Mouse (Mus musculus) lung, postnatal 25 days (tissue): Measurements from ENCODE around the gene P3h4.

Experiments used
- DNase-seq: peaks from one replicate; pipeline ENCODE4 v3.0.0; 2022; ENCODE audit warnings: low spot score

The P3h4 gene

DNA sequence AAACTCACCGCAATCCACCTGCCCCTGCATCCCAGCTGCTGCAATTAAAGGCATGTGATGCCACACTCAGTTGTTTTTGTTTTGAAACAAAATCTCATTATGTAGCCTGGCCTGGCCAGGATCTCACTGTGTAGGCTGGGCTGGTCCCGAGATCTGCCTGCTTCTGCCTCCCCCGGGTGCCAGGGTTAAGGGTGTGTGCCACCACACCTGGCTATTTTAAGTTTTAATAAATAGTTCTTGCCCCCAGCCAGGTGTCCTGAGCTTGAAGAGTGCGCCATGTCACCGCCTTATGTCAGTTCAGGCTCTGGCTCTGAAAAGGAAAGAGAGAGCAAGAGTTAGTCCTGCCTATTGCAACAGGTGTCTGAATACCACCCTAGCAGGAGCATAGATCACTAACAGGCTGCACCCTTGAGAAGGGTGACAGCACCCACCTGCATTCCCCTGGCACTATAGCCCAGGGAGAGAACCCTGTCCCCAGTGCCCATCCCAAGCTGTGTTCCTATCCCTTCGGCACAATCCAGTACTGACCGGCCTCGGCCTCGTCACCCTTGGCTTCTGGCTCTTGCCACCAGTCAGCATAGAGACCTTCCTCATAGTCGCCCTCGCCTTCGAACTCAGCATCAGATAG, 5.7 kb downstream of the P3h4 start:
- DNase-seq: no peak

DNA sequence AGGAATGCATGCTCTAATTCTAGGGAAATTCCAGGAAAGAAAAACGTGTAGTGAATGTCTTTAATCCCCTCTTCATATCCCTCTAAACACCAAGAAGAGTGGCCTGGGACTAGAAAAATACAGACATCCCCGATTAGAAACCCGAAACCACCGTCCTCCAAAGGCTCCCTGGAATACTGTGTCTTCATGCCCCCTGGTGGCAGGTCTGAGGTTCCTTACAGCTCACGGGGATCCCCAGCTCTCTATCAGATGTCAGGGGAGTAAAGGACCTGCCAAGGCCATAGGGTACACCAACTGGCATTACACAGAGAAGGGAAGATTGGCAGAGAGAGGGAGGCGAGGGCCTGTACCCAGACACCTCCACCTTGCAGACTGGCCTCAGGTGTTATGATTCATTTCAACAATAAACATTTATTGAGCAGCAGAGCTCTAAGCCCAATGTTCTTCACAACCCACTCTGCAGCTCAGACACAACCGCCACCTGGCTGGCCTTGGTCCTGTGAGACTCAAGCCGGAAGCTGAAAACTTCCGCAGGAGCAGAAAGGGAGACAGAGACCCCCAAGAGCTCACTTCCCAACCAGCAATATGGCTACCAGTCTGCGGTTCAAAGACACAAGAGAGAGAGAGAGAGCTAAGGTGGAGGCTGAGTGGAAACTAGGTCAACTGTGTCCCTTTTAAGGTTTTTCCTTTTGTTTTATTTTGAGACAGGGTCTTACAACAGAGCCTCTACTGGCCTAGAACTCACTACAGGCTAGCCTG, 6.4 kb downstream of the P3h4 start:
- DNase-seq: peak; percentile 87

DNA sequence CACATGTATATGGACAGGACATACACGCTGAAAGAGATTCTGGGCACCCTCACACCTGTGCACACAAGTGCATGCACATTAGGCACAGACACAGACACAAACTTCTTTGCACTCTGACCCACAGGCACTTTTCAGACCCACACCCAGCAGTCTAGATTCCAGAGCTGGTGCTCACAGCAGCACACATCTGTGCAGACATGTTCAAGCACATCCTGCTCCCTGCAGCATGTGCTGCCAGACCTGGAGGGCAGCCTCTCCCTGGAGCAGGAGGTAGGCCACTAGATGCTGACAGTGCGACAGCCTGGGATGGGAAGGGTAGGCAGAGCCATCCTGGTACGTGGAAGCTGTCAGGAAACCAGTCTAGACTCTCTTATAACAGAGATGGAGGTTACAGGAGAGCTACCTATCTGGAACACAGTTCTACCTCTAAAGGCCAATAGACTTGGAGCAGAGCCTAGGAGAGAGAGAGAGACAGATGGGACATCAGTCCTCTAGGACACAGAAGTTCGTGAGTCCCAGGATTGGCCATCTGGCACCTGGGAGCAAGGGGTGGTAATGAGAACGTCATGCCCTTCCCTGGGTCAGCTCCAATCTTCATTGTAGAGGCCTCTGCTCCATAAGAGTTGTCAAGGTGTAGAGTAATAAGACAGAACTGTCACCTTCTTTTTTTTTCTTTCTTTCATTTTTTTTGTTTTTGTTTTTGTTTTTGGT, 7.5 kb downstream of the P3h4 start:
- DNase-seq: no peak

DNA sequence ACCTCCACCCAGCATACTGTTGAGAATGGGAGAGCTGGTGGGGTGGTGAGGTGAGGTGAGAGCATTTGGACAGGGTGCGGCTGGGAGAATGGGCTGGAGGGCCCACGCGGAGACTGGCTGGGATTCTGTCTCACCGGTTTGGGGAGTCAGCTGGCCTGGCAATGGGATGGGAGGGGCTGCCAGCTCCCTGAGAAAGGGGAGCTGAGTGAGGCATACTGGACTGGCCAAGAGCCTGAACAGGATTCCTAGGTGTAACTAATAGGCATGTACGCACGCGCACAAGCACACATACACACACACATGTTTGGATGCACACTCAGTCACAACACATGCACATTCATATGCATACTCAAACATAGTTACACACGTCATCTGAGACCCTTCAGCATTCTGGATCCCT, 8.4 kb downstream of the P3h4 start:
- DNase-seq: no peak

DNA sequence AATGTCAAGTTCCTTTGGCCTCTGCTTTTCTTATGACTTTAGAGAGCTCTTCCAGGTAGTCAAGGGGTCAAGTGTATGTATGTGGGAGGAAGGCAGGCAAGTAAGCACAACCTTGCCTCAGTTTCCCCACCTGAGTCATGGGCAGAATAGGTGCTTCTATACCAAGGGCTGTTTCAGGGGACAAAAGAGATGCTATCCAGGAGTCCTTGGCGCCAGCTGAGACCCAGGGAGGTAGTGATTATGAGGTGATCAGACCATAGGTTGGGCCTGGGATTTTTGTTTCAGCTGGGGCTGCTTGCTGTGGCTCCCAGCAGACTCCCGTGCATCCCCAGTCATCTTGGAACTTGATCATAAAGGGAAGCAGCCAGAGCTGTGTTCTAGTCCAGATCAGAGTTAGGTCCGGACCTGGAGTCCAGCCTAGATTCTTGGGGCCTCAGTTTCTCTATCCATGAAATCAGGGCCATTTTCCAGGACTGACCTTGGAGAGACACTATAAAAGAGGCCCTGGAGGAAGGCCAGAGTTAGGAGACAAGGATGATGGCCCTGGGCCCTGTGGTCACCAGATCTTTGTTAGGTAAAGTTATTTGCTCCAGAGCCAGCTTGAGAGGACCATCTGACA, 10.1 kb downstream of the P3h4 start:
- DNase-seq: no peak

DNA sequence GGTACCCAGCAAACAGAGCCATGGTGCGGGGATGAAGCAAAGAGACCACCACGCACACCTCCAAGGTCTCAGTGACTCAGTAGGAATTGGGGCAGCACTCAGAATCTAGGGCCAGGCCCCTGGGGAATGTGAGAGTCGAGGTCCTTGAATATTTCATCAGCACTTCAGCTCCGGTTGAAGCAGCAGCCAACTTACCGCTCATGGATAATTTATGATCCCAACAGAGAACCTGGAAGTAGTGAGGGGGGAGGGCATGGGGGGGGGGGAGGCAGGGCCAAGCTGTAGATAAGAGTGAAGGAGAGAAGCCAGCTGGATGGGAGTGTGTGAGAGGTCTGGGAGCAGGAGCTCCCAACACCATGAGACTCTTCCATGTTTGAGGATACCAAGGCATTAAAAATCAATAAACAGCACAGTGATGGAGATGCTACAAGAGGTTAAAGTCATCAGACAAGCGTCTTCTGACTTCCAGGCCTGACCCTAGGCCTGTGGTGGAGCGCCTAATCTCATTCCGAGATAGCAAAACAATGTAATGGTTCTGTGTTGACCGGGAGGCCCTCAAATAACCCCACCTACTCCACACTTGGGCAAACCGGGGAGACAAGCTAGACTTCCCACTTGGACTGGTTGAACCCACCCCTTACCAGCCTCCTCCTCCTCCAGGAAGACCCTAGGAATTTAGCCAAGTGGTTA, 11.0 kb downstream of the P3h4 start:
- no peak for DNase-seq

DNA sequence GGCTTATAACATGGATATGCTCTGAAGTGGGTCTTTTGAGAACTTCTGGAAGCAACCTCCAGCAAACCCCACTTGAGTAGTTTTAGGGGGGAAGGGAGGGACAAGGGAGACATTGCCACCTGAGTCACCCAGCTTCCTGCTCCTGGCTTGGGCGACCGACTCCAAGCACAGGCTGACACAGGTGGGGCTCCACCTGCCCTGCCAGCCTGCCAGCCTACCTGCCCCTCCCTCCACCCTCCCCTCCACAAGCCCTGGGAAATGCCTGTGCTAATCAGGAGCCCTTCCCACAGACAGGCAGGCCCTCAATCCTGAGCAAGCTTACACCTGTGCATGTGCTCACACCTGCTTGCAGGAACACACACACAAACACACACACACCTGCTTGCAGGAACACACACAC, 12.0 kb downstream of the P3h4 start:
- DNase-seq: peak; percentile 68

DNA sequence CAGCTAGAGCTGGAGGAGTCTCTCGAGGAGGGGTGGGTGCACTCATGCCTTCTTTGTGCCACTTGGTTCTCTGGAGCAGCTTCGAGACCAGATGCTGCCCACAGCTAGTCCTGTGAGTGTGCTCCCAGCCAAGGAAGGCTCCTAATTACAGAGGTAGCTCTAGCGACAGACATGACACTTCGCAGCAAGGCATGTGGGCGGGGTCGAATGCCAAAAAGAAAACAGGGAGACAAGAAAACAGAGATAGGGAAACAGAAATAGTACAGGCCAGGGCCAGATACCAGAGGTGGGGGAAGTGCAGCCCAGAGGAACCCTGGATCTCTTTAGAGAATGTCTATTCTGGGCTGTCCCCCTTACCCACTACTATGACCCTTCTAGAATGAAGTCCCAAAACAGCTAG, 12.4 kb downstream of the P3h4 start:
- no peak for DNase-seq

DNA sequence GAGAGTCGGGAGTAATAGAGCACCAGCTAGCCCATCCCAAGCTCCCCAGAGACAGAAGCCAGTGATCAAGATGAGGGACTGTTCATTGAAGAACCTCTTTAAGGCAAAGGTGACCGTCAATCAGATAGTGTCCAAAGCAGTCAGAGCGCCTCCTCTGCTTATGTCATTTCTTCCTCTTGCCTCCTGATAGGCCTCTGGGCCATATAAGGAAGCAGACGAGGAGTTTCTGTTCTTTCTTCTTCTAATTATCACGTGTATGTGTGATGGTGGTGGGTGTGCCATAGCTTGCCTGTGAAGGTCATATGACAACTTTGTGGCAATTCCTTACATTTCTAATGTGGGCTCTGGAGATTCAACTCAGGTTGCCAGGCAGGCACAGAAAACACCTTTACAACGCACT, 13.8 kb downstream of the P3h4 start:
- no peak for DNase-seq

DNA sequence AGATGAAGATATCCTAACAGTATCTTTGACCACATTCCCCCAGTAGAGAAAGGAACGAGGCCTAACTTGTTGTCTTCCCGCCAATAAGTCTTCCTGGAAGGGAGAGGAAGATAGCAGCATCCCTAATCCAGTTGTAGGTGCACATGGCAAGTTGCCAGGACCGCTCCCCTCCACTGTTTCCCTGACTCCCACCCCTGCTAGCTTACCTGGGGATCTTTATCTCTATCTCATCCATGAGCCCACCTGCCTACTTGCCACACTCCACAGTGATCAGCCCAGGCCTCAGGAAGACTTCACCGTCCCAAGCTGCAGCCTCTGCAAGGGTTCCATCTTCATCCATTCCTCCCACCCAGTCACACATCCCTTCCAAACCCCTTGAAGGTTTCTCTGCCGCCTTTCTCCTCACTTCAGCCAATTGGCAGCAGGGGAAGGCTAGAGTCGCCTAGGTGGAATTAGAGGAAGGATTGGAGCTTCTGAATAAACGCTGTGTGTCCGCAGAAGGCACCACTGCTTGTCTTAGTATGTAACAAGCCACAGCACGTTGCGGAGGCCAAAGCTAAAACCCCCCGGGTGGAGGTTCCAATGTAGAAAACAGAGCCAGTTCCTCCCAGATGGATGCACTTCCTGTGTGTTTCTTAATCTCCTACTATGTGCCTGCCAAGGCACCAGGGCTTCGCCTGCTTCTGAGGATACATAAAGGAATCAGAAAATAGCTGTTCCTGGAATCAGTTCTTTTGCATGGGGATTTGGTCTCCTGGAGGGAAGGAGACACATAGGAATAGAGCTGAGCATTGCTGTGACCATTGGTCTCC, 14.7 kb downstream of the P3h4 start:
- no peak for DNase-seq

DNA sequence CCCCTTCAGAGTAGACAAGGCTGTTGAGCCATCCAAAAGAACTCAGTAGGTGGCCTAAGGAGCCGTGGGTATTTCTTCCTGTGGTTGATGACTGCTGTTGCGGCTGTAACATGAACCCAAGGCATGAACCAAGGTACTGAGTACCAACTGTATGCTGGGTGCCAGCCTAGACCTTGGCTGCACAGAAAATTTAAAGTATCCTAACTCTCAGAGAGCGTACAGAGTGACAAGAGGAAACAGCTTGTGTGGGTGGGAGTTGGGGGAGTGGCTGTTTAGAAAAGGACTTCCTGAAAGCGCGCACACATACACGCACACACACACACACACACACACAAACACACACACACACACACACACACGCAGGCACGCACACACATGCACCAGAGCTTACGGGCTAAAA, 15.3 kb downstream of the P3h4 start:
- DNase-seq: no peak

DNA sequence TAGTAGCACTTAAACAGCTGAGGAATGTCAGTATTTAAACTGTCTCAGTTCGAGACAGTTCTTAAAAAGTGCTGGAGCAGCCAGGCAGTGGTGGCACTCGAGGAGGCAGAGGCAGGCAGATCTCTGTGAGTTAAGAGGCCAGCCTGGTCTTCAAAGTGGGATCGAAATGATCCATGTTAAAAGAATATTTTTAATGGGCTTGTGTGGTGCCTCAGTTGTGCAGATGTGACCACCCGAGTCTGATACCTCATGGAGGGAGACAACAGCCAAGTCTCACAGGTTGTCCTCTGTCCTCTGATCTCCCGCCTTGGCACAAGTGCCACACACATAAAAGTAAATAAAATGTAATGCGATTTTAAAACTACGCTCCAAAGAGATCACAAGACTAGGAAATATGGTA, 16.1 kb downstream of the P3h4 start:
- DNase-seq: no peak

DNA sequence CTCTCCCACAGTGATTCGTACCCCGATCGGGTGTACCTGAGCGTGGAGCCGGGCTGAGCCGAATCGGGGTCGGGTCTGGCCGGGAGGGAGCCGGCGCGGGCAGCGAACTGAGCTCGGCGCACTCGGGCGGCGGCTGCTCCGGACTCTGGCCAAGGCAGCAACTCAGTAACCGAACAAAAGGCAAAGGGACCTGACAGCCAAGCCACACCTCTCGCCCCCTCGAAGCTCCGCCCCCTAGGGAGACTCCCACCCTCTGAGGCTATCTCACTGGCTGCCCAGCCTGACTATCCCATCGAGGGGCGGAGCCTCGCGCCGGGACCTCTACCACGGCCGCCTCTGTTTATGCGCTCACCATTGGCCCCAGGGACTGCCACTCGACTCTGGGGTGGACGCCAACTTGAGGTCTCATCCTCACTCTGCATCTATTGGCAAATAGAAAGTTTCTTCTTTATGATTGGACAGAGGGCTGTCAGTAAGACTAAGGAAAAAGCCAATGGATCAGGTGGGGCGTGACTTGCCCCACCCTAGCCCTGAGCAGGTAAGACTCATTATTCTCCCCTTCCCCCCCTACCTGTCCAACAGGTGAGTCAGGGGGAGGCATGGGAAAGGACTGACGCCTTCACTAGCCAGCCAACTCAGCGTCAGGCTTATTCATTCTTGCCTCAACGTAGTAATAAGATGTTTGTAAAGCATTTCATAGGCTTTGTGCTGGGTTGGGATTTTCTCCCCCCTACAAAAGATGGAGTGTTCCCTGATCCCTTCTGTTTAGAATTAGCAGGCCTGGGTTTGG, 16.8 kb downstream of the P3h4 start, which contains the start of gene Jup:
Gene Jup, minus strand, starts transcription at position 164 of the 790 bp plus-strand sequence.
- peak; percentile 100 for DNase-seq

DNA sequence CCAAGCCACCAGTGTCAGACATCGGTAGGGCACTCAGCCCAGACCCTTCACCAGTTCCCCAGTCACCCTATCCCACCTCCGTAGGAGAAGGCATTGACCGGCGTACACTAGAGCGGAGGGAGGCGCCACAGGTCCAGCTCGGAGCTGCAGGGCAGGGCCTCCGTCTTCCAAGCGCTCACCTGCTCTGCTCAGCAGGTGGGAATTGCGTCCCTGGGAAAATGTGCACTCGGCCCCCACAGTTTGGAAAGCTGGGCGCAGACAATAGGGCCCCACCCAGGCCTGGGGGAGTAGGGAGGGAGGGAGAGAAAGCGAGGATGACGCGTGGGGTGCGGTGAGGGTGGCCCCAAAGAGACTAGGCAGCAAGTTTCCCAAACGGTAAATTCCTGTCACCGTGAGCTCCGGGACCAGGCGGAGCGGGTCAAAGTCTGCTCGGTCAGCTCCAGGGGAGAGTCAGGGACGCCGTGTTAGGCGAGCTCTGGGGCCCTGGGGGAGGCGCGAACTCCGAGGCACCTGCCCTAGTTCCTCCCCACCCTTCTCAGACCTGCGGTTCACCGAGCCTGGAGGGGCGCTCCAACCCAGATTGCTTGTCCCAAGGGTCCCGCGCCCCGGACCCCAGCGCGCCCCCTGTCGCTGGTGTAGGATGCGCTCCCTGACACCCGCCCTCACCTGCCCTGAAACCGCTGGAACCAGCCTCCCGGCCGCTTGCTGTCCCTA, 17.6 kb downstream of the P3h4 start:
- DNase-seq: no peak

DNA sequence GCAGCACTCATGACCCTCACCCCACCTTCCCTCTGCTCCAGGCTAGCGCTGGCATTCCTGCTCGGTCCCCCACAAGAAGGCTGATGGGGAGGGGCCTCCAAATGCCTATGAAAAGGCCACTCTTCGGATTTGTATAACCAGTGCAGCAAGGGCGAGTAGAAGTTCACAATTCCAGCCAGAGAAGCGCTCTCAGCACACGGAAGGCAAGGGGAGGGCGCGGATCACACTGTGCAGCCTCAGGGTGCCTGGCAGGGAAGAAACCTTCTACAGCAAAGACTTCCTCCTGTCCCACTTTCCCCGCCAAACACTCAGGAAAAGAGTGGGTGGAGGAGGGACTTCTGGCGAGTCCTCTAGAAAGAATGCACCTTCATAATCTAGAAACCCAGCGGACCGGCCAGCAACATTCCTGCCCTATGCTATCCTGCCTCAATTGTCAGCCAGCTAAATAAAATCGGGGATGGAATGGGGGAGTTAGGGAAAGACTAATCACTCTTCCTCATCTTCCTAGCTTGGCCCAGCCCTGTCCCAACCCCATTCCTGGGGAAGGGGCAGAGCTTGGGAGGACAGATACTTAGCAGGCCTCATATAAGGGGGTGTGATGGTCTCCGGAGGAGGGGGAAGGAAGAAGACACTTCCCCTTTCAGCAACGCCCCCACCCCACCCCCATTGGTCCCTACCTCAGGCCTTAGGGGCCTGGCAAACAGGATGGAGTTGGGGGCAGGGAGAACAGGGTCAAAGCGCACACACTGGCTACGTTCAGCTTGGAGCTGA, 18.6 kb downstream of the P3h4 start:
- peak; percentile 65 for DNase-seq

DNA sequence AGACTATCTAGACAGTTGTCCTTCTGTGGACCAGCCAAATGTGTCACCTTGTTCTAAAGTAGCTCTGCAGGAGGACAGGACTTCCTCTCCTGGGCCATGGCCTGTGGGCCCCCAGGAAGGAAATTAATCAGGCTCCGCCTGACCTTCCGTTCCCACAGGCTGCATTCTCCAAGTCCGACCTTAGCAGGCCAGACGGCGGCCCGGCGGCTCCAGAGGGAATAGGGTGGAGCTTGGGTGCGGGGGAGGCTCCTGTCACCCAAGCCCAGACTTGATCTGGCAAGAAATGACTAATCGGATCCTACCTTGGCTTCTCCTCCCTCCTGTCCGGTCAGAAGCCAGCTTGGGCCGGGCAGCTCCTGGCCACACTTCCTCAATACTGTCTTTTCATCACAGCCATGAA, 19.4 kb downstream of the P3h4 start:
- peak; percentile 87 for DNase-seq

DNA sequence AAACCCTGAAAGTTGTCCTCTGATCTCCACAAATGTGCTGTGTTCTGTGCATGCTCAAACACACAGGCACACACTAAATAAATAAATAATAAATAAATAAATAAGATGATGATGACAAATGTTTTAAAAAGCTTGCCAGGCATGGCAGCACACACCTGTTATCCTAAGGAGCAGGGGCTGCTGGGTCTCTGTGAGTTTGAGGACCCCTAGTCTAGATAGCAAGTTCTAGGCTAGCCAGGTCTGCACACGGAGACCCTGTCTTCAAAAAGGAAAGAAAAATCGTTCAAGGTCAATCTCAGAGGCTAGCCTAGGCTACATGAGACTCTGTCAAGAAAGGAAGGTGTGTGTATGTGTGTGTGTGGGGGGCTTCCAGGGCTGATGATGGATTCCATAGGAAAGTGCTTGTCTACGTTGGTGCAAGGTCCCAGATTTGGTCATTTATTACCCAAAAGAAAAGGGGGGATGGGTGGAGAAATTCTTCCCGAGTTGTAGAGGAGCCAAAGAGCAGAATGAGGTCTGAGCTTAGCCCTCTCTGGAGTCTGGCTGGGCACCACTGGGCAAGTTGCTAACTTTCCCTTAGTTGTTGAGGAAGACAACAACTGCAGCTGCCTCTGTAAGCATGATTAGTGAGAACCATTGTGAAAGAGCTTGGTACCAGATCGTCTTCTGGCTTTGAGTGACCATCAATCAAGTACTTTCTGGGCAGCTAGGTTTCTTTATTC, 20.1 kb downstream of the P3h4 start:
- DNase-seq: no peak

DNA sequence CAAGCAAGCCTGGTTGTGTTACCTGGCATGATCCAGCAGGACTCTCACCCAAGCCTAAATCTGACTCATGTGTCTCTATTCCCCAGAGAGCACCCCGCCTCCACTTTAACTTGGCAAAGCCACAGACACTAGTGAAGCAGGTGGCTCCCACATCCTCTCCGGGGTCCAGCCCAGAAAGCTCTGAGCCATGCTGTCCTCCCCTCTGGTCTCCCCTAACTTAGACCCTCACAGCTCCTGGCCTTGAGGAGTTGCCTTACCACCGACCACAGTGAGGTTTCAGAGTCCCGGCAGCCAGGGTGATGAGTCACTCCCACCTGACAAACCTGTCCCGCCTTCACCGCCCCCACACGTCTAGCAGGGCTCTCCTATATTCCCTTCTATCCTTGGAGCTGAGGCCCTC, 20.9 kb downstream of the P3h4 start:
- DNase-seq: no peak
